Mouse (Mus musculus) embryonic fibroblast, embryonic 13.5 days (primary cell): ENCODE results near the gene Tppp2.

Source experiments
- CTCF ChIP-seq: IDR thresholded peaks from 2 replicates; pipeline ENCODE4 v1.5.1; 2011; ENCODE audit warnings: mild to moderate bottlenecking, control low read depth, low read length, moderate library complexity, borderline replicate concordance; ENCODE audit not compliant: insufficient read depth
- POLR2A ChIP-seq: IDR thresholded peaks from 2 replicates; pipeline ENCODE4 v1.6.1; 2011; ENCODE audit warnings: low read depth, mild to moderate bottlenecking, control low read depth, low read length, moderate library complexity

GRCm38 (mm10) chr14:51903782-51904181, 14.4 kb upstream of the Tppp2 start:
- TF ChIP-seq POLR2A (no peak), CTCF (no peak)
